In genomic region chr5:150229776-150230175, GRCm38 (mm10) we compare ENCODE assay signal across 14 mouse cellular contexts.
A peak's percentile ranks its signal among the peaks of the same experiment; 100 is the strongest.
DNase-seq lines count a peak whose midpoint lies in the region; ATAC-seq and TF ChIP-seq lines count a peak whose summit lies in the region.
"Had no signal": no experiment of that assay in that cellular context is flagged by ENCODE, and none has a peak within 500 bp of the region (broad histone marks: within the 10 kb centered on the region; RNA-seq: fewer than 3 reads in every experiment).

No protein-coding gene starts in this region.

- no peak for ATAC-seq in CD4-positive, CD25-positive, alpha-beta regulatory T cell, adult 4 months

- TF ChIP-seq CTCF in layer of hippocampus, adult 2 months (conservative IDR thresholded peaks at IDR 0.05) = peak; percentile 59

- no peak overlapping the region for H3K4me3 ChIP-seq in layer of hippocampus, adult 2 months
- H3K4me3 ChIP-seq: midbrain, embryonic 10.5 days had no signal

- peak; percentile 39 for DNase-seq in CD4-positive, CD25-positive, alpha-beta regulatory T cell, adult 2 months (ENCODE audit: low read depth, low spot score)
- no peak for DNase-seq in layer of hippocampus, adult 2 months (ENCODE audit: low spot score in 2 of 2)
- DNase-seq in layer of hippocampus, adult 18-20 months (ENCODE audit: low spot score in 2 of 2) = no peak
- DNase-seq in 3T3-L1 (ENCODE audit: low read depth, low spot score) (peak; percentile 14), ZHBTc4 (ENCODE audit: low read depth, low spot score) (peak; percentile 80)
- no peak for DNase-seq in adrenal gland, postnatal 14 days
- DNase-seq in kidney, postnatal 4 days = no peak
- DNase-seq: adrenal gland, postnatal 25 days; cerebellum, adult 8-10 months; heart, postnatal 36 days; kidney, adult 8-10 months; lung, postnatal 14 days had no signal

- no peak overlapping the region for H3K27ac ChIP-seq in layer of hippocampus, adult 2 months
- H3K27ac ChIP-seq: midbrain, embryonic 10.5 days had no signal

Comparison
In these comparisons a context has a peak if more than half of its experiments do, and no peak if none do; other contexts are left out.
1. DNase-seq: peak in CD4-positive, CD25-positive, alpha-beta regulatory T cell, adult 2 months (single experiment), 3T3-L1 (single experiment) and ZHBTc4 (single experiment); none in layer of hippocampus, adult 2 months (0 of 2), layer of hippocampus, adult 18-20 months (0 of 2), adrenal gland, postnatal 14 days (single experiment) and kidney, postnatal 4 days (0 of 2).